In the genomic region with DNA sequence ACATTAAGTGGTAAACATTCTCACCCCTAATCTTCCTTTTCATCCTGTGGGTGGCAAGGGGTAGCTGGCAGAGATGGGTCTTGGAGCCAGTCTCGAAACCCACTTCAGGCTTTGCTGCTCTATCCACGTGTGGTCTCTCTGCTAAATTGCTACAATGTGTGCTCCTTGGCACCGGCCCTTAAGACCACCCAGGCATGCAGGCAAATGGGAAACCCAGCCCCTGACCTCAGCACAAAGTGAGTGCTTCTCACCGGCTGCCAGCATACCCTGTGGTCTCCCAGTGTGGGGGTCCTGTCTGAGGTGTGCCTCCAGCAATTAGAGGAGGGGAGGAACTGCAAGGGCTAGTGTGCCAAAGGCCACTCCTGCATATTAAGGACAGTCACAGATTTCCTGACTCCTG, we compare ENCODE assay signal across 15 mouse cellular contexts.
DNase-seq lines count a peak whose midpoint lies in the region; ATAC-seq lines count a peak whose summit lies in the region.
"Had no signal": no experiment of that assay in that cellular context is flagged by ENCODE, and none has a peak within 500 bp of the region (broad histone marks: within the 10 kb centered on the region; RNA-seq: fewer than 3 reads in every experiment).

No protein-coding gene starts in this region.

- DNase-seq in embryo, embryonic 10 days (ENCODE audit: low spot score), result peak; percentile 54
- peak; percentile 43 for DNase-seq in mesoderm, embryonic 11.5 days (ENCODE audit: low read depth, low spot score)
- DNase-seq in heart, postnatal 36 days, result no peak
- no peak for DNase-seq in adrenal gland, adult 8-10 months
- DNase-seq in heart, postnatal 14 days, result no peak
- DNase-seq: B cell, adult 2 months; cerebellum, postnatal 25 days; right cerebral cortex, postnatal 14 days; thymus, postnatal 4 days had no signal

- no peaks in the 10 kb centered on the region for H3K9me3 ChIP-seq in forebrain, embryonic 13.5 days (replicated peaks)
- no peaks in the 10 kb centered on the region for H3K9me3 ChIP-seq in forebrain, embryonic 16.5 days (ENCODE audit: control insufficient read depth, low read length)
- no peaks in the 10 kb centered on the region for H3K9me3 ChIP-seq in embryonic facial prominence, embryonic 15.5 days (replicated peaks)
- H3K9me3 ChIP-seq: G1E; liver, embryonic 12.5 days had no signal

- no peak overlapping the region for H3K9ac ChIP-seq in forebrain, embryonic 13.5 days
- H3K9ac ChIP-seq in forebrain, embryonic 16.5 days (replicated peaks; ENCODE audit: low read depth, low read length), result no peak overlapping the region
- no peak overlapping the region for H3K9ac ChIP-seq in embryonic facial prominence, embryonic 15.5 days
- H3K9ac ChIP-seq: liver, embryonic 12.5 days had no signal

- H3K4me1 ChIP-seq in forebrain, embryonic 13.5 days, result peaks cover 9% of the 10 kb centered on the region
- H3K4me1 ChIP-seq in forebrain, embryonic 16.5 days (replicated peaks; ENCODE audit: control insufficient read depth, insufficient read depth, low read length), result no peaks in the 10 kb centered on the region
- H3K4me1 ChIP-seq in embryonic facial prominence, embryonic 15.5 days, result peaks cover 7% of the 10 kb centered on the region; the same call in 1 of the 2 replicates
- H3K4me1 ChIP-seq: liver, embryonic 12.5 days had no signal

- no peak overlapping the region for H3K4me3 ChIP-seq in forebrain, embryonic 13.5 days
- H3K4me3 ChIP-seq in forebrain, embryonic 16.5 days (replicated peaks; ENCODE audit: low read length), result no peak overlapping the region
- H3K4me3 ChIP-seq in embryonic facial prominence, embryonic 15.5 days (replicated peaks), result no peak overlapping the region
- H3K4me3 ChIP-seq: liver, embryonic 12.5 days had no signal

- intact Hi-C loops in heart, postnatal 36 days (cut with DNase I), result no loop called here
- intact Hi-C loops in heart, postnatal 14 days (cut with DNase I), result no loop called here

- peak; percentile 41; the same call in 1 of the 2 replicates for ATAC-seq in forebrain, embryonic 13.5 days
- ATAC-seq in forebrain, embryonic 16.5 days, result no peak
- peak; percentile 73 for ATAC-seq in embryonic facial prominence, embryonic 15.5 days (ENCODE audit: insufficient number of reproducible peaks, low FRiP score, low TSS enrichment, low read depth)
- ATAC-seq: liver, embryonic 12.5 days had no signal

- WGBS in forebrain, embryonic 13.5 days, result 41% methylated on average over 4 of the region's 4 CpGs
- WGBS in forebrain, embryonic 16.5 days, result 24% methylated on average over 4 of the region's 4 CpGs
- WGBS in embryonic facial prominence, embryonic 15.5 days, result 21% methylated on average over 4 of the region's 4 CpGs

- no peak overlapping the region for H3K4me2 ChIP-seq in forebrain, embryonic 13.5 days
- no peak overlapping the region for H3K4me2 ChIP-seq in forebrain, embryonic 16.5 days (ENCODE audit: low read length)
- H3K4me2 ChIP-seq in embryonic facial prominence, embryonic 15.5 days (replicated peaks), result no peak overlapping the region
- H3K4me2 ChIP-seq: liver, embryonic 12.5 days had no signal

- H3K27ac ChIP-seq in forebrain, embryonic 13.5 days, result no peak overlapping the region
- no peak overlapping the region for H3K27ac ChIP-seq in forebrain, embryonic 16.5 days (ENCODE audit: low read length)
- 0 out of 2 replicates have a peak overlapping the region, but pooled peaks have one; percentile 28 for H3K27ac ChIP-seq in embryonic facial prominence, embryonic 15.5 days (replicated peaks)
- H3K27ac ChIP-seq: liver, embryonic 12.5 days; macrophage had no signal

- no peaks in the 10 kb centered on the region for H3K27me3 ChIP-seq in forebrain, embryonic 13.5 days
- H3K27me3 ChIP-seq in forebrain, embryonic 16.5 days (replicated peaks; ENCODE audit: control insufficient read depth, insufficient read depth, low read length), result no peaks in the 10 kb centered on the region
- no peaks in the 10 kb centered on the region for H3K27me3 ChIP-seq in embryonic facial prominence, embryonic 15.5 days
- H3K27me3 ChIP-seq: liver, embryonic 12.5 days had no signal

- H3K36me3 ChIP-seq in forebrain, embryonic 13.5 days (ENCODE audit: poor library complexity, severe bottlenecking), result no peaks in the 10 kb centered on the region
- H3K36me3 ChIP-seq in forebrain, embryonic 16.5 days (ENCODE audit: control insufficient read depth, insufficient read depth), result no peaks in the 10 kb centered on the region
- H3K36me3 ChIP-seq in embryonic facial prominence, embryonic 15.5 days, result no peaks in the 10 kb centered on the region
- H3K36me3 ChIP-seq: G1E; liver, embryonic 12.5 days had no signal

Comparison
In these comparisons a context has a peak if more than half of its experiments do, and no peak if none do; other contexts are left out.
1. DNase-seq: peak in embryo, embryonic 10 days (single experiment) and mesoderm, embryonic 11.5 days (single experiment); none in heart, postnatal 36 days (0 of 2), adrenal gland, adult 8-10 months (single experiment) and heart, postnatal 14 days (0 of 2).